Mouse (Mus musculus) neural tube, embryonic 13.5 days (tissue): ENCODE measurements at regions not wholly inside any gene's neighbourhood (a gene's known extent, or its start where the extent isn't known, plus 50 kb on each side); places are given as distances from the start of the nearest gene placed in this dataset.

Experiments
- ATAC-seq: fragments of 200-750 bp; cut with Nextera tagmentation; 2 replicates; pipeline ENCODE4 v1.8.0; 2017; ENCODE audit warnings: low read depth, mild to moderate bottlenecking, moderate TSS enrichment, moderate library complexity
- H3K27ac ChIP-seq: fragments of 300-500 bp; sonication (generic); replicated peaks from 2 replicates; pipeline ENCODE4 v1.5.1; 2015; ENCODE audit warnings: moderate library complexity, mild to moderate bottlenecking, inconsistent platforms
- H3K27me3 ChIP-seq: fragments of 300-500 bp; sonication (generic); 2 replicates; pipeline ENCODE4 v1.6.1; 2015; ENCODE audit warnings: mild to moderate bottlenecking, inconsistent platforms
- H3K36me3 ChIP-seq: fragments of 300-500 bp; sonication (generic); 2 replicates; pipeline ENCODE4 v1.6.1; 2015; ENCODE audit warnings: mild to moderate bottlenecking, inconsistent platforms
- H3K4me1 ChIP-seq: fragments of 300-500 bp; sonication (generic); replicated peaks from 2 replicates; pipeline ENCODE4 v1.6.1; 2015; ENCODE audit warnings: inconsistent platforms
- H3K4me2 ChIP-seq: fragments of 300-500 bp; sonication (generic); 2 replicates; pipeline ENCODE4 v1.6.1; 2015; ENCODE audit warnings: inconsistent platforms, mild to moderate bottlenecking, moderate library complexity
- H3K4me3 ChIP-seq: fragments of 300-500 bp; sonication (generic); 2 replicates; pipeline ENCODE4 v1.5.1; 2015; ENCODE audit warnings: mild to moderate bottlenecking, inconsistent platforms
- H3K9ac ChIP-seq: fragments of 300-500 bp; sonication (generic); 2 replicates; pipeline ENCODE4 v1.6.1; 2015; ENCODE audit warnings: moderate library complexity, mild to moderate bottlenecking, inconsistent platforms
- H3K9me3 ChIP-seq: fragments of 300-500 bp; sonication (generic); 2 replicates; pipeline ENCODE4 v1.6.1; 2016; ENCODE audit warnings: inconsistent platforms
- WGBS: fragments of 180-500 bp; shearing (Covaris S2); methylation state at CpG from one replicate; pipeline ENCODE4 v1.1.7; 2015; 5-methylcytosine and 5-hydroxymethylcytosine counted together

DNA sequence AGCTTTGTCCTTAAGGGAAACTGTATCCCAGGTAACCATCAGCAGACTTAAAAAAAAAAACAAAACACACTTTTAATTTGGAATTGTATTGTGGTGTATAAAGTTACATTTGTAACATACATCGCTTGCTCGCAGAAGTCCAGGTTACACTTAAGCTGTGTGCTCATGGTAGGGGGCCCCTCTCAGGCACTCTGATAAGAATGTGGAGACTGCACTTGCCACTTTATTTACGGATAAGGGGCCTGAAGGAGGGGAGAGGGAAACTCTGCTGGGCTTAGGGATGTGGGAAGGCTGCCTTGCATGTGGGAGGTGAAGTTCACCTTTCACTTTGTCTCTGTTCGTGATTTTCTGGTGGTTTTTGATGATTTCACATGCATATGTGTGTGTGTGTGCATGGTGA, 58.7 kb downstream of the Ccdc185 start:
- Histone ChIP-seq H3K9ac (no peak overlapping the region), H3K9me3 (no peaks in the 10 kb centered on the region), H3K27me3 (no peaks in the 10 kb centered on the region), H3K4me2 (no peak overlapping the region), H3K4me3 (no peak overlapping the region), H3K36me3 (no peaks in the 10 kb centered on the region), H3K4me1 (peaks cover 4% of the 10 kb centered on the region; the same call in 1 of the 2 replicates), H3K27ac (no peak overlapping the region)
- WGBS: 87% methylated on average over 4 of the region's 4 CpGs
- no peak for ATAC-seq

DNA sequence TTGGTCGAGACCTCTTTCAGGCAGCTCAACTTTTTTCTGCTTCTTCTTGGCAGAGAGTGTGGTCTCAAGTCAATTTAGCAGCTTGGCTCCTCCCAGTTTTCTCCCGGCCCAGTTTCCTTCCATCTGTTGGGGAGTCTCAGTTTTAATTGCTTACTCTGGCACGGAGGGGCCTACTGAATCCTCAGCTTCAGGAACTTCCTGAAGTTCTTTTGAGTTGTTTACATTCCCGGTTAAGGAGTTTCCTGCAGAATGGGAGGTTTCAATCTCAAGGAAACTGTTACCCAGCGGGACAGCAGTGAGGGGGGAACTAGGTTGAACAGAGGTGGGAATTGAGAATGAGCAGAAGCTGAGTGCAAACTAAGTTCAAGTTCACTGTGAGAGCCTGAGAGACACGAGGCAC, 59.2 kb downstream of the Ccdc185 start:
- H3K9ac ChIP-seq: no peak overlapping the region
- no peak for ATAC-seq
- H3K27me3 ChIP-seq: no peaks in the 10 kb centered on the region
- no peak overlapping the region for H3K27ac ChIP-seq
- H3K4me1 ChIP-seq: peaks cover 4% of the 10 kb centered on the region; the same call in 1 of the 2 replicates
- whole genome bisulfite sequencing: 80% methylated on average over 6 of the region's 6 CpGs
- no peak overlapping the region for H3K4me3 ChIP-seq
- H3K4me2 ChIP-seq: no peak overlapping the region
- no peaks in the 10 kb centered on the region for H3K36me3 ChIP-seq
- no peaks in the 10 kb centered on the region for H3K9me3 ChIP-seq

DNA sequence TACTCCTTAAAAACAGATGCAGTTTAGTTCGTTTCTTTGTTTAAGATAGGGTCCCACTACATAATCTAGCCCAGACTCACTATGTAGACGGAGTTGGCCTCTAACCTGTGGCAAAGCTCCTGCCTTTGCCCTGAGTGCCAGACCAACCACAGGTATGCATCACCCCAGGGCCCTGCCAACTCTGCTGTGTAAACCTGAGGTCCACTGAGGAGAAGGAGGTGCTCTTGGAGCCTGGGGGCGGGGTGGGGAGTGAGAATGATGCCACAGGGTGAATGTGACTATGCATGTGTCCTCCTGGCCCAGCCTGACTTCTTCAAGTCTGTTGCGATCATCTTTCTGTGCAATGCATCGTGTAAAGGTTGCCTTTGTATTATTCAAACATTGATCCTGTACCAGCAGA, 61.8 kb downstream of the Ccdc185 start:
- Histone ChIP-seq H3K4me1 (peaks cover 13% of the 10 kb centered on the region), H3K27me3 (no peaks in the 10 kb centered on the region; the same call in 1 of the 2 replicates), H3K9ac (no peak overlapping the region), H3K4me3 (no peak overlapping the region), H3K36me3 (no peaks in the 10 kb centered on the region), H3K4me2 (no peak overlapping the region), H3K27ac (no peak overlapping the region), H3K9me3 (no peaks in the 10 kb centered on the region)
- 74% methylated on average over 5 of the region's 5 CpGs for WGBS
- no peak for ATAC-seq

DNA sequence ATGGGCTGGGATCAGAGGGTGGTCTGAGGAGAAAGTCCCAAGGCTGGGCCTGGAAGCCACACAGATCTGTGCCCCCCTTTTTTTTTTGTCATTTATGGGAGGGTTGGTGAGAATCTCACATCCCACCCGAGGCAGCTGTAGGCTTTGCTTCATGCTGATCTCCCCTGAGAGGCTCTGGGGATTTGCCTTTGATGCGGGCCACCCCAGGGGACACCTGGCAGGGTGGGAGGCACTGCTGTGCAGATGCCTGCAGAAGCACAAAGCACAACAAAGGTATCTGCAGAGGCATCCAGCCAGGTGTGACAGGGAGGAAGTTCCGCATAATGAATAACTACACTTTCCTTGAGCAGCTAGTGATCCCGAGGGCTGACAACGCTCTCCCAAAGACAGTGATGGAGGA, 62.7 kb downstream of the Ccdc185 start:
- no peak for ATAC-seq
- Histone ChIP-seq H3K27ac (no peak overlapping the region), H3K9ac (no peak overlapping the region)

DNA sequence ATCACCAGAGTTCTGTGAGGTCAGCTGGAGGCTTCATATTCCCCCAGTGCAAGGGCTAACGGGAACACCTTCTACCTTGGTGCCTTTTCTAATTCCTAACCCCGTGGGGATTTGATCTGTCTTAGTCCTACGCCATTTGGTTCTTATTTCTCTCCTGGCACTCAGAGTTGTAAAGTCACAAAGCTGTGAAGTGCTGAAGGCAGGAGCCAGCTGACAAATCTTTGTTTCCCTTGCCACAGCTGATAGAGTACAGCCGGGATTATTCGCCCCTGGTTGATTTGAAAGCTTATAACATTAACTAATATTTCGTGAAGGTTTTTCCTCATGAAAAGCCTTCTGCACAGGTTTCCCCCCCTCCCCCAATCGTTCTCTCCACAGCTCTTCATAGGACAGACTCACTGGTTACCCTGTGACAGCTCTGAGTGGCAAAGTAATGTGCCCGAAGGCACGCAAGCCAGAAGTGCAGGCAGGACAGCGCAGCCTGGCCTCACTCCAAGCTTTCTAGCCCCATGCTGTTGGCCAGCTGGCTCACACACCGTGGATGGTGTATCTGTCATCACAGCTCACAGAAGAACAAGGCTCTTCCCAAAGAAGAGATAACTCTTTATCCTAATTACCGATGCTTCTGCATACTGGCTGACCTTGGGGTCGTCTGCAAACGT, 66.3 kb downstream of the Ccdc185 start:
- Histone ChIP-seq H3K4me3 (no peak overlapping the region), H3K9me3 (no peaks in the 10 kb centered on the region), H3K27ac (no peak overlapping the region), H3K9ac (no peak overlapping the region), H3K36me3 (no peaks in the 10 kb centered on the region), H3K4me1 (peaks cover 14% of the 10 kb centered on the region), H3K4me2 (no peak overlapping the region), H3K27me3 (no peaks in the 10 kb centered on the region; the same call in 1 of the 2 replicates)
- peak; percentile 76 for ATAC-seq
- WGBS: 34% methylated on average over 14 of the region's 14 CpGs

More for the DNA sequence above, 62.7 kb downstream of the Ccdc185 start:
- Histone ChIP-seq H3K9me3 (no peaks in the 10 kb centered on the region), H3K36me3 (no peaks in the 10 kb centered on the region), H3K4me1 (peaks cover 14% of the 10 kb centered on the region), H3K4me3 (no peak overlapping the region), H3K4me2 (no peak overlapping the region), H3K27me3 (no peaks in the 10 kb centered on the region; the same call in 1 of the 2 replicates)
- WGBS: 31% methylated on average over 4 of the region's 5 CpGs
